Mouse (Mus musculus): ENCODE results near the gene Agbl3. TPM values are rescaled to one million over a fixed set of nuclear protein-coding genes. Genes with fewer than 3 reads are reported as not detected.
A peak's percentile ranks its signal among the peaks of the same experiment; 100 is the strongest.

Agbl3 gene
- total RNA-seq, 1 experiment from 2014 or later: not detected

DNA sequence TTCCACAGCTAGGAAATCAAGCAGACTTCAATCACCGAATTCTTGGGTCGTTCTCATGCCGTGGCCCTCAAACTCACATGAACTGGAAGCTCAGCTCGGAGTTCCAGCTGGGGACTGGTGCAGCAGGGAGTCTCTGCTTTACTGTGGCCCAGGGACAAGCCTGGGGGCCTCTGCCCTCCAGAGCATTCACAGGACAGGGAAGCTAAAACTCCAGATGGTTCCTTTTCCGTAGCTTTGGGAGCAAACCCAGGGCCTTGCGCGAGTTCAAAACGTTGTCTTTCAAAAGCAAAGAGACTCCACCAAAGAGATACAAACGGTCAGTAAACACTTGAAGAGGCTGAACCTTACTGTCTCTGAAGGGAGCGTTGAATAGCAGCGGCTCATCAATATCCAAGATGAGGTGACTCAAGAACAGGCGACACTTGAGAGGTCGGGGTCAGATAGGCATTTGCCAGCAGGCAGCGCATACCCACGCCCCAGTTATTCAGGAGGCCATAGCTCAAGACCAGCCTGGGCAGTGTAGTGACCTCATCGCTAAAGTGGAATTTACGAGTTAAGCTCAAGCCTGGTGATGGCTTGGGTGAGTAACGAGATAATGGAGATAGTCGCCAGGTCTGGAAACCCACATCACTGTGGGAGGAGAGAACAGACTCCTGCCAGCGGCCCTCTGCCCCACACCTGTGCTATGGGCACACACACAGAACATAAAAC lies 88.4 kb downstream of the Agbl3 start:
- no peak for ATAC-seq (replicated peaks; ENCODE audit: insufficient number of reproducible peaks, low FRiP score, low TSS enrichment, poor library complexity, severe bottlenecking)

DNA sequence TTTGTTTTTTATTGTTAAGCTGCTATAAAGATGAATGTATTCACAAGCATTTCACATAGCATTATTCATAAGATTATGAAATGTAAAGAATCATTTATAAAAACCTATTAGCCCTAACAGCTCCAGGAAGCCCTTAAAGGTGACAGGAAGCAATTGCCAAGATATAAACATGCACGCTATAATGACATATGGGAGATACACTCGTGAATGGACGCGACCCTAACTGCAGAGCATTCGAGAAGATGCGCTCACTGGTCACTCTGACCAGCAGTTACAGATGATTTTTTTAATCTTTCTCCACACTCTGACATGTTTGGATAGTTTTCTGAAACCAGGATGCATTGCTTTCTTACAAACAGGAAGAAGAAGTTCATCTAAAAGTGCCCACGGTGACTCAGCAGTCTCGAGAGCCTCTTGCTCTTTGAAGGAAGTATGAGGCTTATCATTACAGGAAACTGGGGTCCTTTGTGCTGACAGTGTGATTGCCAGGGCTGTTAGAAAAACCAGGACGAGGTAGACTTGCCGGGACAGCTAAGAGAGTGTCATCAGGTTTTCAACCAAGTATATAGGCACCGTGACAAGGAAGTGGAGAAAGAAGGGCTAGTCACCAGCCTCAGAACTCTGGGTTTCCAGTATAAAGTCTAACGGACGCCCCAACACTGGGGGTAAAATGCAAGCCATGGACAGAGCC lies 89.1 kb downstream of the Agbl3 start:
- ATAC-seq (replicated peaks; ENCODE audit: insufficient number of reproducible peaks, low FRiP score, low TSS enrichment, poor library complexity, severe bottlenecking): peak; percentile 62; the same call in 1 of the 2 replicates

DNA sequence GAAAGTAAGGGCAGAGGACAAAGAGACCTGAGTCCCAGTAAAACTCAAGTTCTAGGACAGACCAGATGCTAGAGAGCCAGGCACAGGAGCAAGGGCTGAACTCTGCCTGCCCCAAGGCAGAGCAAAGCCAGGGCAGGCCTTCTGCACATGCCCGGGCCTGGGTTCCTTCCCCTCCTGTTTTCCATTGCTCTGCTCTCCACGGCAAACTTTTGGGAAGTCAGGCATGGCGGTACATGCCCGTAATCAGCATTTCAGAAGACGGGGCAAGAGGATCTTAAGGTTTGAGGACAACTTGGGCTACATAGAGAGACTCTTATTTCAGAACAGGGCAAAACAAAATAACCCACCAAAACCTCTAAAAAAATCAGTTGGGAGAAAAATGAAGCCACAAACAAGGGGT lies 89.9 kb downstream of the Agbl3 start:
- ATAC-seq (replicated peaks; ENCODE audit: insufficient number of reproducible peaks, low FRiP score, low TSS enrichment, poor library complexity, severe bottlenecking): no peak

DNA sequence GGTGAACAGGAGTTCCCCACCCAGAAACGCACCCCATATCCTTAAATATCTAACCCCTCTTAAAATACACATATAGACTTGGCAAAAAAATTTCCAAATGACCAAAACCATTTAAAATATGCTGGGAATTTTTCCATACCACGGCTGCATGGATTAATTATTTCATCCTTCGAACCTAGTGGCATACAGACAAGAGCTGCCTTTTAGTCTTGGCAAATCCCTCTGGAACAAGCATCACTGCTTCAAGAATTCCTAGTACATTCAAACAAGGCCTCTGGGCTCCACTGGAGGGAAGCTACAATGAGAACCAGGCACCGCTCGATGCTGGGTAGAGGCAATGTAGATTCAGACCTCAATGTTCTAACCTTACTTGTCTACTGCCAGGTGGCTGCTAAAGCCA lies 90.5 kb downstream of the Agbl3 start:
- no peak for ATAC-seq (replicated peaks; ENCODE audit: insufficient number of reproducible peaks, low FRiP score, low TSS enrichment, poor library complexity, severe bottlenecking)

DNA sequence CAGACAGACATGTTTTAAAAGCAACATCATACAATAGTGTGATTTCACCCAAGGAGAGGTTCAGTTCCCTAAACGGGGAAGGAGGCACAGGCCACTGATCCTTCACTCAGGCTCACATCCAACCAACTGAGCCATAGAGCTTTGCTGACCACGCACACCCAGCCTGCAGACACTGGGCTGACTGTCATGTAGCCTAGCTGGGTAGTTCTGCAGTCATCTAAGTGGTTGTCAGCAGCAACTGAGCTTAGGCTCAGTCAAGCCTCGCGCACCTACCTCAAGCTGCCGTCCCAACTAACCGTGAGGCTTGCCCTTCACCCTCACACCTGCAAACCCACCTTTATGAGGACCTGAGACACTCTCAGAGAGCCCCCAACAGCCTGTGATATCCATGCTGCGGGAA lies 91.7 kb downstream of the Agbl3 start:
- no peak for ATAC-seq (replicated peaks; ENCODE audit: insufficient number of reproducible peaks, low FRiP score, low TSS enrichment, poor library complexity, severe bottlenecking)

DNA sequence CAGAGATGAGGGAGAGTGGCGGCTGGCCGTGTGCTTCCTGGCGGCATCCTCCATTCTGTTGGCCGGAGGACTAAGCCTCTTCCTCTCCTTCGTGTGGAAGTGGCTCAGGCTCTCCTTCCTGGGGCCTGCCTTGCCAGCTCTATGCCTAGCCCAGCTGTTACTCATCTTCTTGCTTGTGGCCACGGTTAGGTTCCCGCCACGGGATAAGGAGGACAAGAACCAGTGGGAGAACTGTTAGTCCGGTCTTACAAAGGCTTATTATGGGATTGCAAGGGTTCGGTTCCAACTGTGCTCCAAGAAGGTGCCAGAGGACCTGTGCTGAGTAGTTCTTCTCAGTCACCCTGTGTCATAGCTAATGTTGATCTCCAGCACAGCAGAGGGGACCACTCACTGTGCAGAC lies 92.6 kb downstream of the Agbl3 start:
- no peak for ATAC-seq (replicated peaks; ENCODE audit: insufficient number of reproducible peaks, low FRiP score, low TSS enrichment, poor library complexity, severe bottlenecking)

DNA sequence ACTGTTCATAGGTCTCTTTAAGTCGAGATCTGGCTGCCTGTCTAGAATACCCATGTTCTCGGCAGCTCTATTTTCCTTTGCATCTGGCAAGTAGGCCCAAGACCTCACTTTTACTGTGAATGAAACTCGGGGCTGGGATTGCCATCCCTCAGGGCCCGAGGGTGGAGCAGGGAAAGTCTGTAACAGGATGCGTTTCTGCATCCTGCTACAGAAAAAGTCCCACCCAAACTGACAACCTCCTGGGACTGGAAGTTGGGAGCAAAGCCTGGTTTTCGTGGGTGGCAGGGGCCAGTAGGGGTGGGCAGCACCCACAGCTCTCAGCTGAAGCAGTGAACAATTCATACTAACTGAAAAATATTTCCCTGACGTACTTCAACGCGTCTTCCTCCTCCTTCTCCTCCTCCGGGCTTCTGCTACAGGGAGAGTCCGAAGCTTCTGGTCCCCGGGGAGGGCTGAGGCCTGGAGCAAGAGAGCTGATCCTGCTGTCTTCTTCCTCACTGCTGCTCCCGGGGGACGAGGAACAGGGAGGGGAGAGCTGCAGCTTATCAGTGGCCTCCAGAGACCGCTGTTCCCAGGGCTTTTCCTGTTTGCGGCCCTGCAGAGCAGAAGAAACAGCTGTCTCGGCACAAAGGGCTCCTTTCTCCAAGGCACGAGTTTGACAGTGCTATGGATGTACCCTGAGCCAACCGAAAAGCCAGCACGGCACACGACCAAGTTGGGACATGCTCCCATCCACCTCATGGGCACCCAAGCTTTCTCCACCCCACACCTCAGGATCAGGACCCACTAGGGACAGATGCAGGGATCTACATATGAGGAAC lies 94.1 kb downstream of the Agbl3 start:
- ATAC-seq (replicated peaks; ENCODE audit: insufficient number of reproducible peaks, low FRiP score, low TSS enrichment, poor library complexity, severe bottlenecking): no peak

DNA sequence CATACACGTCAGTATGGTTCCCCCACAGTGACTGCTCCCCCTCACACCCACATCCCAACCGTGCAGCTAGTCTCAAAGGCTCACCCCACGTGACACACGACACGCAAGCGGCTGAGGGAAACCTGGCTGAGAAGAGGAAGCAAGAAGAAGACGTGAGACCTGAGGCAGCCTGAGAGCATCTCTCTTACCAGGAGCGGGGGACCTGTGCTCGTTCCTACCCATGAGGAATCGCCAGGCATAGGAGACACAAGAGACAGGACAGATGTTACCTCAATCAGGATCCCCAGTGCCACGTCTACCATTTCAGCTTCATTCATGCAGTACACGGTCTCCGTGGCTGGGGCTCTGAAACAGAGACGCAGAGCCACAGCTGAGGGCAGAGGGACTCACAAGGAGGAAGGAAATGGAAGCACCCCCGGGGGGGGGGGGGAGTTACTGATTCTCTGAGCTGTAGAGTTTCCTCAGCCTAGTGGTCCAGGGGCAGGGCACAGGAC lies 95.1 kb downstream of the Agbl3 start:
- peak; percentile 20 for ATAC-seq (replicated peaks; ENCODE audit: insufficient number of reproducible peaks, low FRiP score, low TSS enrichment, poor library complexity, severe bottlenecking)

DNA sequence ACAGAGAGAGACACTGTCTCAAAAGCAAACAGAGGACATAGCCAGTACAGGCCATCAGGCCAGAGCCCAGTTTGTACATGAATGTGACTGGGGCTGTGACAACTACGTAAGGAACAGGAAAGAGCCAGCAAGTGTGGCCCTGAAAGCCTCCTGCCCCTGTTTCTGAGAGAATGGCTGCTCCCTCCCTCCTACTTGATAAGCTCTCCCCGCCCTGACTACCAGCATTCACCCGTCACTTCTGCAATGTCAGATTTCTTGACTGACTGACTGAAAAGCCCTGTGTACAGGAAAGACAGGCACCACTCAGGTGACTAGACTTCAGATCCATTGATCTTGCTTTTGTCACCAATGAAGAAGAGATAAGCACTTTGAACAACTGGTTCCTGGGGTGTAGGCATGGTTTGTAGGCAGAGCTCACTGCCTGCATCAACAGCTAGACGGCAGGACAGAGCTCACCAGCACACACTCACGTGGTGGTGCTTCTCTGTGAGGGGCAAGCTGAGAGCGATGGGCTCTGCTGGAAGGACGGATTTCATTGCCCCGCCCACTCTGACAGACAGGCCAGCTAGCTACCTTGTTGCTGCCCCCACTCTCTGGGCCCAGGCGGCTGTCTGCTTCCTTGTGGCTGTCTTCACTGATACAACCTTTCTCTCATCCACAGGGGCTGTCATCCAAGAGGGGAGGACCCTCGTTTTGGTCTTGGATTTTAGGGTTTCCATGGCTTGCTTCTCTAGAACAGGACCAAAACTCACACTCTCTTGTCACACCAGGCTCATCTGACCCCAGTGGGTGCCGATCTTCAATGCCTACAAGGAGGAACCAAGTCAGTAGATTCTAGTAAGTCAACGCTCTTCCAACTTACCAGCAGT lies 96.0 kb downstream of the Agbl3 start:
- no peak for ATAC-seq (replicated peaks; ENCODE audit: insufficient number of reproducible peaks, low FRiP score, low TSS enrichment, poor library complexity, severe bottlenecking)

DNA sequence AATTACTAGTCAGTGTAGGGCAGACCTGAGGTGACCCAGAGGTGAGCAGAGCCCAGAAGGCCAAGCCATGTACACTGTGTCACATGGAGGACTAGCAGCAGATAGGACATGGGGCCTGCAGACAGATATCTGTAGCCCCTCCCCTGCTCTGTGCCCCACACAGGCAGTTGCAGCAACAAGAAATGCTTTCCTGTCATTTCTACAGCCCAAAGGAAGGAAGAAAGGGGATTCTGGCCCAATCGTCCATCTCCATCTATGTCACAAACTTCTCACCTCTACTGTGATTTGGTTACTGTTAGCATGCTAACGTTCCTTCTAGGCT lies 96.6 kb downstream of the Agbl3 start:
- ATAC-seq (replicated peaks; ENCODE audit: insufficient number of reproducible peaks, low FRiP score, low TSS enrichment, poor library complexity, severe bottlenecking): no peak

DNA sequence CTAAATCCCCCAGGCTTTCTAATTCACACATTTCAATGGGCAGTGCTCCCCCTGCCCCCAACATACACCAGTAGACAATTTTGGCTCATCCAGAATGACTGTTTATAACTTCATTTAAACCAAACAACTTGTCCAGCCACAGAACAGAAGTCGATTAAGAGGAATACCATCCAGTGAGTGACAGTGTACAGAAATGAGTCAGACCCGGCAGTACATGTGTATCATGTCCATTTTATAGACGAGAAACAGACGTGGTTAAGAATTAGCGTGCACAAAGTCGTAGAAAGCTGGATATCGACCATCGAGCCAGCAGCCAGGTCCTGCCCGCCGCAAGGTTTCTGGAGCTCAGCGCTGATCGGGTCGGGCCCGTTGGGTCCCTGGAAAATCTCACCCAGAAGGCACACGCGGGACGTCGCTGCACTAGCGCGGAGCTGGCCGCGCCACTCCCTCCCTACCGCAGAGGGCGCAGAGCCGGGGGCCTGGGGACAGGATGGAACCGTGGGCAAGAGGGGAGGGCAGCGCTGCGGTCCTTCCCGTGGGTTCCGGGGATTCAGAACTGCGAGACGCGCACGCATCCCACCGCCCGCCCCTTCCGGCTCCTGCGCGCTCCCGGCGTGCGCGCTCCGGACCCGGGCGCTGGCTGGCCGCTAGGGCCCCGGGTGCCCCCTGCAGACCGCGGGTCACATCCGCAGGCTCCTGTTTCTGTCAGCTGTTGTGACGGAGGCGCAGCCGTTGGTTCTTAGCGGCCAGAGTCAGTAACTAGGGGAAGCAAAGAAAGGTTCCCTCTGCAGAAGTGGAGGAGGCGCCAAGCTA lies 97.5 kb downstream of the Agbl3 start, which contains the start of gene Cyren:
Cyren (minus strand) TSS at position 552 of the 813 bp plus-strand sequence.
- peak; percentile 82 for ATAC-seq (replicated peaks; ENCODE audit: insufficient number of reproducible peaks, low FRiP score, low TSS enrichment, poor library complexity, severe bottlenecking)

DNA sequence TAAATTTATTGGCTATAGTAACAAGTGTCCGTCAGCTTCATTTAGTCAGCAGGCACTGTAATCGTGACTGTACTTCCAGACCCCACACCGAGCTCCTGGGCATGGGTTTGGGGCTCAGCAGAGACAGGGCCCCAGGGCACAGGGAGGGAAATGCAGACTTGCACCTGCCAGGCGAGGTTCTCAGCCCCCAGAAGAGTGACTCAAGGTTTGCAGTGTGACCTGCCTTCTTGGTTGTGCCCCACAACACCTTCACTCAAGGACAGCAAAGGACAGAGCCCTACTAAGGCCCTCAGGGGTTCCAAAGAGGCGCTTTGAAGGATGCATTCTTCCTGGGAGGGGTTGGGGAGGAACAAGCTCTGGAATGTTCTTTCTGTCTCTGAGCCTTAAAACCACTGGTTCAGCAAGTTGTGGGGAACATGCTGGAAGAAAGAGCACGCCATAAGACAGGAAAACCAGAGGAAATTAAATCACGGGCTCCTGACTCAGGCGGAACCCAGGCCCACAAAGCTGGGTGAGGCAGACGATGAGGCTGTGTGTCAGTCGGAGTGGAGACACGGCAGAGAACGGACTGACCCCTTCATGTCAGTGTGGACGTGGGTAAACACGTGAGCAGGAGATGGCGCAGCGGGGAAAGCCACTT lies 99.0 kb downstream of the Agbl3 start:
- ATAC-seq (replicated peaks; ENCODE audit: insufficient number of reproducible peaks, low FRiP score, low TSS enrichment, poor library complexity, severe bottlenecking): no peak

DNA sequence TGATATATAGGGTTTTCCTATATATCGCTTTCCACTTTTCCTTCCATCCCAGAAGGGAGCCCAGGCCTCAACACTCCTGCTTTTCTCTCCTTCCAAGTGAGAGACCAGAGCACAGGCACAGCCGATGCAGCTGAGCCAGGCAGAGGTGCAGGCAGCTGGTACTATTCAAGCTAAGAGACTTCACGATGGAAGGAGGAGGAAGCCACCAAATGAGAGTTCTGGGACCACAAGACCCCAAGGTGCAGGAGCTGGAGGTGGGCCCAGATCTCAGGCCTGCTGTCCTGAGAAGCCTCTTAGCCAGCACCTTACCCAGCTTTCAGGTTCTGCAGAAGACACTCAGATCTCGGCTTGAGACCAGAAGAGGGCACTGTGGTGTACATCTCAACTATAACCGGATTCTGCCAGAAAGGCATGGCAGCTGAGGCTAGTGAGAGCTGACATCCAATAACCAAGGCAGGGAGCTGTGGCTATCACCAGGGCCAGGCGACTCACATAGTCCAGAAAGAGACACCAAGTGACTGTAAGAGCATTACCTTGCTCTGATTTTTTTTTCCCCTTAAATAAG lies 99.8 kb downstream of the Agbl3 start:
- no peak for ATAC-seq (replicated peaks; ENCODE audit: insufficient number of reproducible peaks, low FRiP score, low TSS enrichment, poor library complexity, severe bottlenecking)

DNA sequence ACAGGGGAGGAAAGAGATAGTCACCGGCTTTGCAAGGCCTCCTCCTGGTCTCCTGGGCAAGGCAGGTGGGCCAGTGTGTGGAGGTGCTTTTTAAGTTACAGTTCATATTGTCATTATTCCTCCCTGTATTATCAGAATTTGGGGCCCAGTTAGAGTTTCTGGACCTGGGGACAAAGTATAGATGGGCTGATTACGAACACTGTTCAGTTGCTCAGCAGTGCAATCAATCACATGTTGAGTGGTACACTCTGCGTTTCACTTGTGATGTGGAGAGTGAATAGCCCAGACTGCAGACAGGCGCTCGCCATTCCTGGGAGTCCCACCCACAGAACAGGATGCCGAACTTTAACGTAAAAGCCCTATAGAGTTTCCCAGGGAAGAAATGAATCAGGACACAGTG lies 104.5 kb downstream of the Agbl3 start:
- no peak for ATAC-seq (replicated peaks; ENCODE audit: insufficient number of reproducible peaks, low FRiP score, low TSS enrichment, poor library complexity, severe bottlenecking)

DNA sequence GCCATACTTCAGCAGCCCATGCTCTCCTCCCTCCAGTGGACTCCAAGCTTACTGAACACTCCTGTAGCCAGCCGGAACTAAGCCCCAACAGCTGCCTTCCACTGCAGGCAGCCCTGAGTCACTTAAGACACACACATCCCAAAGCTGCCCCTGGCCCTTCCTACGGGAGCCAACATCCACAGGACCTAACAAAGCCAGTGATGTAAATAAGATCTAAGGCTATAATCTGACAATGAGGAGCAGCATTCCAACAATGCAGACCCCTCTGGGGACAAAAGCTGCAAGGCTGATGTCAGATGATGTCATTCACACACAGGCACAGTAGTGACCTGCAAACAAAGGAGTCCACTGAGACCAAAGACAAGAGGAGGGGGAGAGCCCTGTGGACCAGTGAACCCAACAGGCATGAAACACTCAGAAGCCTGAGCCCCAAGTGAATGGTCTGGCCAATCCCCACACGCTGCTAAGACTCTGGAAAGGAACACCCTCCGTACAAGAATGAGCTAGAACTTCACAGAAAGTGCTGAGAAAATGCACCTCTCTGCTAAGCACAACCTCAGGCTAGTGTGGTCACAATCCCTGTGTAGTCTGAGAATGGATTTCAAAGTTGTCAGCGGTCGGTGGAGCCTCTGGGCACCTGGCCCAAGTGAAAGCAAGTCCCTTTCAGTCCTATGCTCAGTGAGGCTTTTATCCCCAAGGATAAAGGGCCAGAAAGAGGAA lies 107.1 kb downstream of the Agbl3 start:
- no peak for ATAC-seq (replicated peaks; ENCODE audit: insufficient number of reproducible peaks, low FRiP score, low TSS enrichment, poor library complexity, severe bottlenecking)

DNA sequence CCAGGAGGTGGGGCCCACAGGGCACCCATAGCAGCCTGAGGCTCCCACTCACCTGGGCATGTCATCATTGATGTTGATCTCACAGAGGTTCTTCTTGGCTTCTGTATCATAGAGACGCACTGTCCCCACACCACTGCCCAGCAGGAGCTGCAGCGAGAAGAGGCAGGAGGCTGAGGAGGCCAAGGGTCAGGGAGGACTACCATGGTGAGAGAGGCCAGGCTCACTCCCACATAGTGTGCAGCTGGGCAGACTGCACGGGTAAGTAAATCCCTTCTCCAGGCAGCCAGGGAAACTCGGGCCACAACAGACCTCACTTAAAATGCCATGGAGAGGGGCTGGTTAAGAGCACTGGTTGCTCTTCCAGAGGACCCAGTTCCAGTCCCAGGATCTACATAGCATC lies 109.0 kb downstream of the Agbl3 start:
- ATAC-seq (replicated peaks; ENCODE audit: insufficient number of reproducible peaks, low FRiP score, low TSS enrichment, poor library complexity, severe bottlenecking): no peak

DNA sequence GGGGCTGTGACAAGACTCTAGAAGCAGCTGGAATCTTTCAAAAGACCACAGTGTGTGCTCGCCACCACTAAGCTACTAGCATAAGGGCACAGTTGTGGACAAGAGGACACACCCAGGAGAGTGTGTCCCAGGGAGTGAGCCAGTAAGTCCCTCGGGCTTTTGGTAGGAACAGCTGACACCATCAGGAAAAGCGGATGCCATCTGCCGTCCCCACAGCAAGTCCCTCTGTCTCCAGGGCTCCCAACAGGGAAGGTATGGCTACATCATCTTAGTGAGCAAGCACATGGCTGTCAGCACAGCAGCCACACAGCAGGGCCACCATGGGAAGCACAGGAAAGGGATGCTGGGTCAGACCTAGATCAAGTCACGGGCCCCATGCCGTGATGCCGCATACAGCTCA lies 115.3 kb downstream of the Agbl3 start:
- no peak for ATAC-seq (replicated peaks; ENCODE audit: insufficient number of reproducible peaks, low FRiP score, low TSS enrichment, poor library complexity, severe bottlenecking)

Measured in monocyte, adult 5-6 weeks (primary cell).